Mouse (Mus musculus): ENCODE measurements at regions not wholly inside any gene's neighbourhood (a gene's known extent, or its start where the extent isn't known, plus 50 kb on each side); places are given as distances from the start of the nearest gene placed in this dataset.

DNA sequence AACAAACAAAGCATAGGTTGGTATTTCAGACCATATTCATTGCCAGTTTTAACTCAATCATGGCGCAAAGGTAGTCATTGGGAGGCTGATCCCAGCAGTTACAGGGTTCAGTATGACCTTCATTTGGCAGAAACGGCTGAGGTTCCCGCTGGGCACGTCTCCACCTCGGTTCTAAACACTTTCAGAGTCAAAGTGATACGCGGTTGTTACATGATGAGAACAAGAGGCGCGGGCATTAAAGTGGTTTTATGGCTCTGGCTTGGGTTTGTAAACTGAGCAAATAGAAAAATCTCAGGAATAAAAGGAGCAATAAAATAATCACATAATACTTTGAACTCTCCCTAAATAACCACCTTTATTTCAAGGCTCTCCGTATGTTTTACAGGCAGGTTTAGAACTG is 146.0 kb upstream of the Irf2bp2 start:
- TF ChIP-seq POLR2A (IDR thresholded peaks at IDR 0.05; ENCODE audit: borderline replicate concordance, extremely low read depth, insufficient read depth, insufficient read length, poor library complexity, severe bottlenecking) (no peak), CTCF (IDR thresholded peaks at IDR 0.05; ENCODE audit: borderline replicate concordance, extremely low read depth, insufficient read depth, insufficient read length) (no peak)
